Mouse (Mus musculus): ENCODE data around the gene Ssbp3.
A peak's percentile ranks its signal among the peaks of the same experiment; 100 is the strongest.

The Ssbp3 gene

DNA sequence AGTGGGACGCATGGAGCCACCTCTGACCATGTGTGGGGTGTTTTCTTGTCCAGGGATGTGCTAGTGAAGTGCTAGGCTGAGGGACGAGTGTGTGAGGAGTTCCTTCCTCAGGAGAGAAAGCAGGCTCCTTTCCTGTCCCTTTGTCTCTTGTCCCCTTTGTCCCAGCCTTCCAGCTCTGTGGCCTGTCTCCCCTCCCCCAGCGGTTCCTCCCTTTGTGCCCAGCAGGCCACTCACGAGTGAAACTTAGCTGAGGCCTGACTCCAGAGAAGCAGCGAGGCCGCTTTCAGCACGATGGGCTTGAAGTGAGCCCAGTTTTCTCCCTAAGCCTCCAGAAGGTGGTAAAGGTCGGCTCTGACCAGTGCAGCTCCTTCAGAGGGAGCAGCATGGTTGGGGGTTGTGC lies 26.2 kb downstream of the Ssbp3 start:
- peak; percentile 60 to 73 for DNase-seq

DNA sequence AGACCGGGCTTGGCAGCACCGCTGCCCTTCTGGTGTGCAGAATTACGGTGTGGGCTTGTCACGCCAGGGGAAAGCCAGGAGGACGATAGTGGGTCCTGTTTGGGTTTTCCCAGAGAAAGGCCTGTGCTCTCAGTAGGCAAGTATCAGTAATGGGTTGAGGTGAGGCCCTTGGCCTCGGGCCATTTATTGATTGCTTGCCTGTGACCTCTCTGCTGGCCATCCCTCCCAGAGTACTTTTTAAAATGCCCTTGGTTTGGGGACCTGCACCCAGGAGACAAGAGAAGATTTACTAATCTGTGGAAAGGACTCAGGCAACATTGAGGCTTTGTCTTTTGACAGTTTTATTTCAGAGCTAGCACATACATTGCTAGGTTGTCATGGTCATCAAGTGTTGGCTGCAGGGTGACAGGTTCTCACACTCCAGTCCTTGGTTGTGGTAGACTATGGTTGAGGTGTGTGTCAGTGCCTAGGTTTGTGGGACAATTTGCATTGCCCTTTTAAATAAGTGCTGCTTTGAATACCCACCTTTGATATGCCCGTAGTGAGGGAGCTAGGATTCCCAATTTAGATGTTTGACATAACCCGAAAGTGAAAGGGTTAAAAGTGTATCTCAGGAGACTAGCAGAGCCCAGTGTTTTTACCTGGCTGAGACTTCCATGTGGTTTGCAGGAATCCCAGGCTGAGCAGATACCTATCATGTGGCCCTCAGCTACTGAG lies 28.2 kb downstream of the Ssbp3 start:
- DNase-seq, result no peak

DNA sequence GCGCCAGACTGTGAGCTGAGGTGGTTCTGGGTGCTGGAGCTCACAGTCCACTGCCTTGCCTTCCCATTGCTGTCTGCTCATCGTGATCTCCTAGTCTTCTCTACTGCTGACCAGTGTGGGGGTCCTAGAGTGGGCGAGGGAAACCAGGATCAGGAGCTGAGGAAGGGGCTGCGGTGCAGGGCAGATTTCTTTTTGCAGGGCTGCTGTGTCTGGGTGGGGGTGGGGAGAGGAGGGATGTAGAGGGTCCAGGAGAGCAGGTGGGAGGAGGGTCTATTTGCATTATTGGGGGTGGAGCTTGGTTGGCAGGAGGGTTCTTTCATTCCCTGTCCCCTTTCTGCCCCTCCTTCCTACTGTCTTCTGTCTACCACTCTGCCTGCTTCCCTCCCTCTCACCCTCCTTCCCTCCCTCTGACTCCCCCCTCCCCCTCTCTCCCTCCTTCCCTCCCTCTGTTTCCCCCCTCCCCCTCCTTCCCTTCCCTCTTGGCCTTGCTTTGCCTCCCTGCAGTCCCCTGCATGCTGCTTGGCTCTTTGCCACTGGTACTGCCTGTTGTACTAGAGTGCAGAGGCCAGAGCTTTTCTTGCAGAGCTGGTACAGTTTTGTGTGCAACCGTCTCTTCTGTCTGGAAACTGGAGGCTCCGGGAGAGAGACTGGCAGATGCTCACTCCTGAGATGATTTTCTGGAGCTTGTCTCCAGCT lies 28.9 kb downstream of the Ssbp3 start:
- DNase-seq, result peak; percentile 69 to 78

DNA sequence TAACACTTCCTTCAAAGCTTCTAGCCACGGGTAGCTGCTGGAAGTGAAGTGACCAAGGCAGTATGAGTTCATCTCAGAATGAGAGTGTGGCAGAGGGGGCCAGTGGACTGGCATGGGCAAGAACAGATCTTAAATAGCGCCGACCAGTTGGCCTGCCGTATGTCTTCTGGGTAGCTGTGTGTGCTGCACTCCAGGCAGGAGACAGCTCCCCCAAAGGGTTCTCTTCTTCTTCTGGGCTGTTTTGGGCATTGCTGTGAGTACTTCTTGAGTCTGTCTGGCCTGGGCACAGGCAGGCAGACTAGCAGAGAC lies 29.4 kb downstream of the Ssbp3 start:
- DNase-seq, result no peak

DNA sequence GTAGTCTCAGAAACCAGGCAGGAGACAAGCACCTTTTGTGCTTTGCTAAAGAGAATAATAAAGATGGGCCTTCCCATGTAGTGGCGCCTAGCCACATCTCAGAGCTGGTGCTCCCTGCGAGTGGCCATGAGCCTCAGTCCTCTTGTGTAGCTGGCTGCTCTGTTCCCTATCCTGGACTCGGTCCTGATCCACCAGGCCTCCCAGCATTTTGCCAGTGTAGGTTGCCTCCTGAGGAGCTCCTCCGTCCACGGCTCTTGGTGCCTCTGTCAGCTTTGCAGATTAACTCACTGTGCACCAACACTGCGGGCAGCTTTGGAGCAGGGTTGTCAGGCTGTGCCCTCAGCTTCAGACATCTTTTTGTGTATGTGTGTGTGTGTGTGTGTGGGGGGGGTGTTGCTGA lies 30.4 kb downstream of the Ssbp3 start:
- no peak for DNase-seq

- DNase-seq, result no peak
Measured at GRCm38 (mm10) chr4:106941475-106941874, 31.0 kb downstream of the Ssbp3 start.

DNA sequence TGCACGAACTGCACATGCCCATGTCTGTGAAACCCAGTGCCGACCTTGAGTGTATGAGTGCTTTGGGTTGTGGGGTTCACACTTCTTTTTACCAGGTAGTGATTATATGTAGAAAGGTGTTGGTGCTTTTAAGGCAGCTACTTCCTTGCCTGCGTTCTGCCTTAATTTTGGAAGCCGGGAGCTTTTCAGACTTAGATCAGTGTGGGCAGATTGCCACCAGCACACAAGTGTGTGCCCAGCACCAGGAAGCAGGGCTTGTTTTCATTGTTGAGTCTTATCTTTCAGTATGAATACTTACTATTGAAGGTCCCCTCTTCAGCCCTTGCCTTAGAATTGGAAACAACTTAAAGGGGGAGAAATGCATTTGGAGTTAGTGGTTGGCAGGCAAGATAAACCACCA lies 32.0 kb downstream of the Ssbp3 start:
- no peak for DNase-seq

- no peak for DNase-seq
Measured at GRCm38 (mm10) chr4:106943627-106944026, 33.1 kb downstream of the Ssbp3 start.

DNA sequence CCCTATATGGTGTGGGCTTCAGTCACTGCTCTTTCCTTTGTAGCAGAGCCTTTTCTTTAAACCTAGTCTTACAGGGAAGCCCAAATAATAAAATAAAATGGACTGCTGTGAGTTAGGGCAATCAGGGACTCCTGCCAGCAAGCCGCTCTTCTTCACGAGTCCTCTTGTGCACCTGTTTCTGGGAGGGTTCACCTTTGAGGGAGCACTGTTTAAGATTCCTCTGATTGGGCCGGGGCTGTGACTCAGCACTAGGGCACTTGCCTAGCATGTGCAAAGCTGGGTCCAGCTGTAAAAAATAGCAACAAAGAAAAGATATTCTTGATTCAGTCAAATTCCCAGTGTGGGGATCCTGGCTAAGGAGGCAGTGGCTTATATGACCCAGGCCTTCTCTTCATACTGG lies 34.4 kb downstream of the Ssbp3 start:
- DNase-seq, result no peak

- no peak for DNase-seq
Measured at GRCm38 (mm10) chr4:106947741-106948140, 37.2 kb downstream of the Ssbp3 start.

DNA sequence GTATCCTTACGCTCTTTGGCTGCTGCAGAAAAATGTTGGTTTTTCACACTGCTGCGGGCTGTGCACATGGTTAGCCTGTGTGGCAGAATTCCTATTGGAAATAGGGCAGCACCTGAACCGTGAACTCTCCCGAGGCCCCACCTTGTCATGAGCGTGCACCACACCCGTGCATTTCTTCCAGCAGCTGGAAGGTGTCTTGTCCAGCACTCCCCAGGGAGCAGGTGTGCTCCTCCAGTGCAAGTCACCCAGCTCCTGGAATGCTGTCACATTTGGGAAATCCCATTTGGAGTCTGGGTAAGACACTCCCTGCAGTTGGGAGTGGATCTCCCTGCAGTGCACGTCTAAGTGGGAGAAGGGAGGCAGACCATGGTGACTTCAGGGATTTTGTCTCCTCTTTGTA lies 38.0 kb downstream of the Ssbp3 start:
- no peak for DNase-seq

DNA sequence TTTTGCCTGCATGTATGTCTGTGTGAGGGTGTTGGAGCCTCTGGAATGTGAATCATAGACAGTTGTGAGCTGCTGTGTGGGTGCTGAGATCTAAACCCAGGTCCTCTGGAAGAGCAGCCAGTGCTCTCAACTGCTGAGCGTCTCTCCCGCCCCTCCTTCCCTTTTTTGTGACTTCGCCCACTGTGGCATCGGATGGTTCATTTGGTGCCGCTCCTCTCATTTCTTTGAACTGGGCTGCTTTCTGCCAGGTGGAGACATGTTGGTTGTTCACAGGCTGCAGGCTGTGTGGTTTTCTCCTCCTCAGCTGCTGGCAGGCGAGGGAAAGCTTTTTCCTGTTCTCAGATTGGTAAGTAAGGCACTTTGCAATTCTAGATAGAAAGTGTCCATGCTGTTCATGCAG lies 38.7 kb downstream of the Ssbp3 start:
- no peak for DNase-seq

DNA sequence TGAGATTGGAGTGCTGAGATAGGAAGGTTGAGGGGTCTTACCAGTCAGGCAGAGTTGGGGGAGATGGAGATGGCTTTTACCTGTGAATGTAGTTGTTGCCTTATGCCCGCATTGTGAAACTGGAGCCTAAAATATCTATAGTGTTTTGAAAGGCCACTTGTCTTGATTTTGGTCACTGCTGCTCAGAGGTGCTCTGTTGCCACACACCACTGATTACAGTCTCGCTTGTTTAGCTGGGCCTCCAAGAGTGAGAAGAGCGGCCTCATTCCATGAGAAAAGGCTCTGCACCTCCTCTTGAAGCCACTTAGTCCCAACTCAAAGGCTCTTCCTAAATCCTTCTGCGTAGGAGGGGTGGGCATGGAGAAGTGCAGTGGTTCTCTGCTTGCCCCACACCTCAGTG lies 40.3 kb downstream of the Ssbp3 start:
- no peak for DNase-seq

GRCm38 (mm10) chr4:106951455-106951854 lies 41.0 kb downstream of the Ssbp3 start:
- no peak for DNase-seq

DNA sequence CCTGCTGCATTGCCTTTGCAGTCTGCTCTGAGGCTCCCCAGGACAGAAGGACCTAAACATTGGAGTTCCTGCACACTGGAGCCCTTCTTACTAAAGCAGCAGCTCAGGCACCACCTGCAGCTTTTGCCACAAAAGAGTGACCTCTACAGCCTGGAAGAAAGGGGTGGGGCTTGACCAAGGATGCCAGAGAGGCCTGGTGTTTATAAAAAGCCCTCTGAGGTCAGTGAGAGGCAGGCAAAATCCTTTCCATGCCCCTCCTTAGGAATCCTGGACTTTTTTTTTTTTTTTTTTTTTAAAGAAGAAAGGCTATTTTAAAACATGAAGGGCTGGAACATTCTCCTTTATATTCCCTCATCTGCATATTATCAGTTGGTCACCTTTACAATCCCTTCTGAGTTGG lies 42.7 kb downstream of the Ssbp3 start:
- no peak for DNase-seq

DNA sequence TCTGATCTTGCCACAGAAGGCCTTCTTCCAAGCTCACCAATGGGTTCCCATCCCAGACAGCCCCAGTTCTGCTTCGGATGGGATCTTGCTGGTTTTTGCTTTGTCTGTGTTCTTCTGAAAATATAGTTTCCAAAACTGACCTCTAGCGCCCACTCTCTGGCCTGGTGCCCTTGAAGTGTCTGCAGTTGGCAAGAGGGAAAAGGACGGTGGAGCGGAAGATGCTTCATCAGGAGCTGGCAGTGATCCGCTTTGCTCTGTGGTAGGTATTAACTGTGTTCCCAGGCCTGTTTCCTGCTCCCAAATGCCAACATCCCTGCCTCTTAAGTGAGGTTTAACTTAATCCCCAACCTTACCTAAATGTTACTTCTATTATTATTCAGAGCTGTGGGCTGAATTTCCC lies 43.3 kb downstream of the Ssbp3 start:
- no peak for DNase-seq

- DNase-seq, result peak; percentile 35 to 58
Measured at GRCm38 (mm10) chr4:106955729-106956712, 45.5 kb downstream of the Ssbp3 start.

- DNase-seq, result no peak
Measured at GRCm38 (mm10) chr4:106958117-106958516, 47.6 kb downstream of the Ssbp3 start.

GRCm38 (mm10) chr4:106958561-106958960 lies 48.1 kb downstream of the Ssbp3 start:
- no peak for DNase-seq

GRCm38 (mm10) chr4:106959506-106960302 lies 49.2 kb downstream of the Ssbp3 start:
- DNase-seq, result peak in 1 of 2 experiments; percentile 35

- DNase-seq, result no peak
Measured at GRCm38 (mm10) chr4:106960476-106960875, 50.0 kb downstream of the Ssbp3 start.

GRCm38 (mm10) chr4:106961321-106961720 lies 50.8 kb downstream of the Ssbp3 start:
- DNase-seq, result no peak

DNA sequence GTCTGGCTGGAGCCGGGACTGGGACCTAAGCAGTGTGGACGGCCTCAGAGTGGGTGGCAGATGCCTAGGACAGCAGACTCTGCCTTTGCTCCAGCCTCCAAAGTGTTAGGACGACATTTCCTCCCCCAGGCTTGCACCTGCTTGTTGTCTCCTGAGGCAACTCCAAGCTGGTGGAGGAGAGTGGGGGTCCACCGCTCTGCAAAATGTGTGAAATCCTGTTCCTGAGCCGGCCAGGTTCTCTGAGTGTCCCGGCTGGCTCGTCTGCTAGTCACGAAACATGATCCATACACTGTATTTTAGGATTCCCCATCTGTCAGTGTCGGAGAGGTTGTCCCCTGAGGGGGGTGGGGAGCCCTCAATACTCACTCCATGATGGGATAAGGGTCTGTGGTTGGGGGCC lies 53.9 kb downstream of the Ssbp3 start:
- DNase-seq, result no peak
